Mouse (Mus musculus) neural tube, embryonic 10.5 days (tissue): ENCODE data around the gene Tom1l2.

Experiments used
- DNase-seq: peaks from one replicate; pipeline ENCODE4 v3.0.0-alpha.2; 2017; ENCODE audit warnings: low spot score; ENCODE audit errors: extremely low spot score

Gene Tom1l2

DNA sequence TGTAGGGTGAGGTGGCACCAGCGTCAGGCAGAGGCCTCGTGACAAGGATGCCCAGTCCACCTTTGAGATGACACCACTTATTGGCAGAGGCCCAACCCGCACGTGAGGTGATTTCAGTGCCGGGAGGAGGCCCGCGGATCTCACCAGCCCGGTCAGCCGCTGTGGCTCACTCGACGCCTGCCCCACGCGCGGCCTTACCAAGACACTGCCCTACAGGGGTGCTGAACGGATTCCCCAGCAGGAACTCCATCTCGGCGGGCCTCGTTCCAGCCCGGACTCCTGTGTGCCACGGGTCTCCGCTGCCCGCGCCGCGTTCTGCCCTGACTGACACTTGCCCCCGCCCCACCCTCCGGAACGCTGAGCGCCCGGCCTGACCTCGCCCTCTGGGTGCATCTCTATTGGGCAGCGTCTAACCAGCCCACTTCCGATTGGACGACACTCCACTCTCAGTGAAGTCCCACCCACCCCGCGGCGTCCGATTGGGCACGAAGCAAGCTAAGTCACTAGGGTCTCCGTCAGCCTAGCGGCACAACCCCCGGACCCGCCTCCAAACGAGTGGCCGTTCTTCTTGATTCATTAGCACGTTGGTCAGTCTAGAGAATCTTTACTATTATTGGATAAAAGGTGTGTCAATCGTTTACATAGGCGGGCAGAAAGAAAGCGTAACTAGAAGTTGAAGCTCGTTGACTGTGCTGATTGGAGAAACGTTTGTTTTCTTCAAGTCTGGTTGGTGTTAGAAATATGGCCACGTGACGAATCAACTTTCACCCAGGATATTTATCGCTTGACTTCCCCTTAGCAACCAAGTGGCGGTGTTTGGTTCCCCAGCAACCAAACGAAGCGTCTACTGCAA, at the start of gene Tom1l2, which contains the start of gene Drc3:
Tom1l2 (minus strand) TSS at position 347 of the 853 bp plus-strand sequence.
Drc3 (plus strand) TSS at position 771 of the 853 bp plus-strand sequence.
- peak; percentile 98 for DNase-seq

DNA sequence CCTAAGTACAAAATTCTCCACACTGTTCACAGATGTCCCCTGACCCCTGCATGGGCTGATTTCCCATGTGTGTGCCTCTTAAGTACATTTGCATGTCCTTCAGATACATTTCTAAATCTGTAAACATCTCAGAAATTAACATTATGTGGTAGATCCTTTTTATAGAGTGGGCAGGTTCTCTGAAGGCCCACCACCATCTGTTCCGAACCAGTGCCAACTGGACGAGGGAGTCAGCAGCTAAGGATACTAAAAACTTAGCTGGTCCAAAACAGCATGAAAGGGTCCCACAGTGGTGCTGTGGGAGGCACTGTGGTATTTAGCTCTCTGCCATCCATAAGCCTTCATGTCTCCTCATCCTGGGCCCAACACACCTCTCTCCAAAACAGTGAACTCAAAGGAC, 44.5 kb upstream of the Tom1l2 start:
- no peak for DNase-seq

DNA sequence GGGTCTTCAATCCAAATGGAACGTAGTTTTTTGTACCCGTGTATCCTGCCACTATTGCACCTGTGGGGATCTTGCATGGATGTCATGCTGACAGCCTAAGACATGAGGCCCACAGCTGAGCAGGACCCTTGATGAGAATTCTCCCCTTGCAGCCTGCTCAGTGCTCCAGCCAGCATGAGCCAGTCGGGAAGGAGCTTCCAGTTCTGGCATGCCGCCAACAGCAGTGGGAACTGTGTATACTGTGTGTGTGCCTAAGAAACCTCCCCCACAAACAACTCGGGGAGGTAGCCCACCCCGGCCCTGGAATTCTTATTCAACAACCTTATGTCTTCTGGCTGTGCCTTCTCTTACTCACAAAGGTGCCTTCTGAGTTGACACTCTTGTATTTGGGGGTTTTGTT, 43.8 kb upstream of the Tom1l2 start:
- DNase-seq, result no peak

DNA sequence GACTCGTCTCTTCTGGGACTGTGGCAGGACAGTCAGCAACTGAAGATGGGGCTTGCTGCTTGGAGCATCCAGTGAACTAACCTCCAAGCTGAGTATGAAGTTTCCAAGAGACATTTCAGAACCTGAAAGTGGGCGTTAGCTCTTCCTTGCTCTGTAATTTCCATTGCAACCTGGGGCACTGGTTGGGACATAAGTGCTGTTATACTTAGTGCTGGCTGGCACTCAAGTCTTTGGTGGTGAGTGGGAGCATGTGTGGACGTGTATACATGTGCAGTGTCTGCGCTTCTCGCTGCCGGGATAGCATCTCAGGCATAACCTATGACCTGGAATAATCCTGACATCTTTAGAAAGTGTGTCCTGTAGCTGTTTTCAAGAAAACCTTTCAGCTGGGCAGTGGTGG, 38.6 kb upstream of the Tom1l2 start:
- no peak for DNase-seq

DNA sequence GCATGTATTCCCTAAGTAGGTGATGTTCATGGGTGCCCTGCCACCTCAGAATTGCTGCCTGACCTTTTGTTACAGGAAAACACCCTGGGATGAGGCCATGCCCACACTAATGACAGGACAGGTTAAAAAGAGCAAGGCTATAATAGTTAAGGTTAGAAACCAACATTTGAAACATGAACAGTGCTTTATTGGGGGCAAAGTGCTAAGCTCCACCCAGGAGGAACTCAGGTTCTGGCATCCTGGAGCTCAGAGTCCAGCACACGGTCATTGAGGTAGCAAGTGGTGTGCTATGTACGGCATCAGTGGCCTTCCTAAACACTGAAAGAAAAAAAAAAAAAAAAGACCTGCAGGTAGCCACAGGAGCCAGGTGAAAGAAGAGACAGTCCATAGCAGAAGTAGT, 35.2 kb upstream of the Tom1l2 start:
- no peak for DNase-seq

DNA sequence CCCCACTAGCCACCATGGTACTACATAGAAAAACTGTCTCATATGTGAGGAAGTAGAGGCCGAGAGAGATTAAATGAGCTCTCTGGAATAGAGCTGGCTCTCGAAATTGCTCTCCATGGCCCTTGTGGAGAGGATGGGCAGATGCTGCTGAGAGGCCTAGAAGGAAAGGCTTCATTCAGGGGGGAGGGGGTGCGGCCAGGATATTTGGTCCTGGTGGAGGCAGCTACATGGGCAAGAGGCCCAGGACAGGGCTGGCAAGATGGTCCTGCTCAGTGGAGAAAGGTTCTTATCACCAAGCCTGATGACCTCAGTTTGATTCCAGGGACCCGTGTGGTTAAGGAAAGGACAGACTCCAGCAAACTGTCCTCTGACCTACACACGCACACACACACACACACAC, 33.2 kb upstream of the Tom1l2 start:
- no peak for DNase-seq

DNA sequence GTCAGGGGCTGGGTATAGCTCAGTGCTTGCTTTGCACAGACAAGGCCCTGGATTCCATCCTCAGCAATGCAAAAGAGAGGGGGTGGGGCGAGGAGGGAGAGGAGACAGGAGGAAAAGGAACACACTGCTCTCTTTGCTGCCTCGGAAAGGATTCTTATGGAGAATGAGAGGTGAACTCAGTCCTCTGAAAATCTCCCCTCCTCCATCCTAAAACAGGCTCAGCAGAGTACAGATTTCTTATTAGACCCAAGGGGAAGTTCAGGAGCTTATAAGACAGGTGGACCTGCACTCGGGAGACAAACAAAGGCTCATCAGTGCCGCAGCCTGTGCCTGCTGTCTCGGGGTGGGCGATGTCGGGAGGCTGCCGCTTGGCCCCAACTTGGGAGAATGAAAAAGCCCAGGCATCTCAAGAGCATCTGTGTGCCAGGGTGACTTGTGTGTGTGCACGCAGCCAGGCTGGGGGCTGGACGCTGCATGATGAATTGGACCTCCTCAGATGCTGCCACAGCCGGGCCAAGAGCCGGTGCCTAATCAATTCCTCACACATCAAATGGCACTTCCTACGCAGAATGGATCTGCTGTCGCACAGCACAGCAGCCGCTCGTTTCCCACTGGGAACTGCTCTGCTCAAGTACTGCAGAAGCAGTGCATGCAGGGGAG, 32.2 kb upstream of the Tom1l2 start:
- peak; percentile 42 for DNase-seq

DNA sequence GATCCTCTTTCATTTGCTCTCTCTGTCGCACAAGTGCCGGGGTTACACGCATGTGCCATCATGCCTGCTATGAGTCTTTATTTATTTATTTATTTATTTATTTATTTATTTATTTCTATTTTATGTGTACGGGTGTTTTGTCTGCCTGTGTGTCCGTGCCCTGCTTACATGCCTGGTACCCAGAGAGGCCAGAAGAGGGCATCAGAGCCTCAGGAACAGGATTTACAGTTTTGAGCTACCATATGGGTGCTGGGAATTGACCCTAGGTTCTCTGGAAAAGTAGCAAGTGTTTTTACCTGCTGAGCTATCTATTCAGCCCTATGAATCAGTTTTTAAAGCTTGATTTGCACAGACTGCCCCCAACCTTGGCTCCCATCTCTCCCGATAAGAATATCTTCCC, 30.8 kb upstream of the Tom1l2 start:
- no peak for DNase-seq

DNA sequence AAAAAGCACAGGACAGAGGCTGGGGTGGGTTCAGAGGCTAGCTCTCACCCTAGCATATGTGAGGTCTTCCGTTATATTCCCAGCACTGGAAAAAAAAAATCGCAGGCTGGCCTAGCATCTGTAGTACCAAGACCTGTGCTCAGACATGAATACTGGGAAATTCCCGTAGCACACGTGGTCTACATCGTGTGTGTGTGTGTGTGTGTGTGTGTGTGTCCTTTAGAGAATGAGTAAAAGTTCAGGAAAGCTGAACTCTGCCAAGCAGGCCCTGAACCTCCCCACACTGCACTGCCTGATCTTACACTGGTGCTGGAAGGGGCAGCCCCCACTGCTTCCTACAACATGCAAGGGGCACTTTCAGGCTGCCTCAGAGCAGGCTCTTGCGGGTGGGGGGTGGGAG, 21.8 kb upstream of the Tom1l2 start:
- DNase-seq, result no peak

DNA sequence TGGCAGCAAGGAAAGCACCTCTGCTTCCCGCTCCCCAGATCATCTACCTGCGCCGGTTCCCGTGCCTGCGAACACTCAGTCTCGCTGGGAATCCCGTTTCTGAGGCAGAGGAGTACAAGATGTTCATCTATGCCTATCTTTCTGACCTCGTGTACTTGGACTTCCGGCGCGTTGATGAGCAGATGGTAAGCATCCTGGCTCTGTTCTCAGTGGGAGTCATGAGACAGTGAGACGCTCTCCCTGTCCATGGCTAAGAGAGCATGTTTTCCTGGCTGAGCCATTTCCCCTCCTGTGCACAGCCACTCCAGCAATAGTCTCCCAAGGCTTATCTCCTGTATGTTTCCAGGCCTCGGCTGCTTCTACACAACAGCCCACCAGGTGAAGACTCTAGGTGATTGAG, 17.7 kb upstream of the Tom1l2 start:
- DNase-seq, result no peak

DNA sequence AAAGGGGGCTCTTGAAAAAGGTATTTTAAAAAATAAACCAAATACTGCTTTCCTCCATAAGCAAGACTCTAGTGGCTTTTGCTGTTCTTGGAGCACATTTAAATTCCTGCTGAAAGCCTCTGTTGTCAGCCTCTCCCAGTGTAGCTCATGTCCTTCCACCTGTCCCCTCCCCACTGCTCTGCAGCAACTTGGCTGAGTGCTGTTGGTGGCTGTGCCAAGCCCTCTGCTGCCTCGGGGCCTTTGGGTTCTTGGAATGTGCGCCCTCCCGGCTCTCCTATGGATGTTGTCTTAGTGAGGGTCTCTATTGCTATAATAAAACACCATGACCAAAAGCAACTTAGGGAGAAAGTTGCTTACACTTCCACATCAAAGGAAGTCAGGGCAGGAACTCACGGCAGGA, 16.7 kb upstream of the Tom1l2 start:
- DNase-seq, result no peak

DNA sequence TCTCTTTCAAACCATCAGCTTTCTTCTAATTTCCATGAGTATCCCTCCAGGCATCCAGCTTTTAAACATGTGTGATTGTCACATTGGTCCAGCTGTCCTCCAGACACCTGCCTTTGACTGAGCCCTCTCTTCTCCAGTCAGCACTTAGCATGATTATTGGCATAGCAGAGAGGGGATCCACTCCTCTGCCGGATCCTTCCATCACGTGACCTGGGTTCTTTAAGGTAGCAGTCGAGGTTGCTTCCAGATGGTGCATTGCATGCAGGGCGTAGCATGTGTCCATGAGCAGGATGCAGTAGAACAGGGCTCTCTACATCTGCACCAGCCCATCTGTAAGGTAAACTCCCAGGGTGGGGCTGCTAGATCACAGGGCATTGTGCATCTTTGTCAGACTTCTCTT, 16.2 kb upstream of the Tom1l2 start:
- no peak for DNase-seq

DNA sequence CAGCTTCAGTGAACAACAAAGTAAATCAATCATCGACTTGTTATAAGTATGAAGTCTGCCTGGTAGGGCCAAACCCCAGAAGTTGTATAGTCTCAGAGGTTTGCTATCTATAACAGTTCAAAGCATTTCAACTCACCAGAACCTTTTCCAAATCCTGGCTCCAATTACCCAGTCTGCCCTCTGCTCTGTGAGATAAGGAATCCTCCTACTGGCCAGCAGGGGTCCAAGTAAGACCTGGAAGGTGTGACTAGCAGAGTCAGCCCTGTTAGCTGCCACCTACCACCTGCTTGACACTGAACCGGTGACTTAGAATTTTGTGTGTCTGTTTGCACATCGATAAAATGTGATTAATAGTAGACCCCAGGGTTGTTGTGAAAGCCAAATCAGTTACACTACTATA, 14.6 kb upstream of the Tom1l2 start:
- no peak for DNase-seq

DNA sequence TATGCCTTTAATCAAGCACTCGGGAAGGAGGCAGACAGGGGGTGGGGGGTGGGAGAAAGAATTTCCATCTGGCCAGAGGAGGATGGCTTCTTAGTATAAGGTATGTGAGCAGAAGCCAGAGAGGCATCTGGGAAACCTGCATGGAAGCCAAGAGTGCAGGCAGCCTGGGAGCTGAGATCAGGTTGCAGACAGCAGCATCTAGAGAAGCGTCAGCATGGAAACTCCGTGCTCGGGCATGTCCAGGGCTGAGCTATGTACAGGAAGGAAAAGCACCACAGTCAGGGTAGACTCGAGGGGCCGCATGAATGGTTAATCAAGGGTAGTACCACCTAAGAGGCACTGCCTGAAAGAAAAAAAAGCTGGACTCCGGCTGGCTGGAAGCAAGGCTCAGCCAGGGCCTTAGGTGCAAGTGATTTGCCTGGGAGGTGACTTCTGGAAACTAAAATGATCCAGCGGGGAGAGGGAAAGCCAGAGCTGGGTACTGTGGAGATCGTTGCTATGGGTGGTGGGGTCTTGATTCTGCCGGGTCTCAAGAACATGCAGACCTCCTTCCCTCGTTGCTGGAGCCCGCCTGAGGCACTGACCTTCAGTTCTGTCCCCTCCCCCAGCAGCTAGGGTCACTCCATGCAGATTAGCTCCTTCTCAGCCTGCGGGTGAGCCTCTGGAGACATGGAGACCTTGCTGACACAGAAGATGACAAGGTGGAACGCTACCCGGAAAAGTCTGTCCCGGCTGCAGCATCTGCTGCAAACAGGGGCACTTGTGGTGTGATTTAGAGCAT, 13.7 kb upstream of the Tom1l2 start:
- DNase-seq, result peak; percentile 31

DNA sequence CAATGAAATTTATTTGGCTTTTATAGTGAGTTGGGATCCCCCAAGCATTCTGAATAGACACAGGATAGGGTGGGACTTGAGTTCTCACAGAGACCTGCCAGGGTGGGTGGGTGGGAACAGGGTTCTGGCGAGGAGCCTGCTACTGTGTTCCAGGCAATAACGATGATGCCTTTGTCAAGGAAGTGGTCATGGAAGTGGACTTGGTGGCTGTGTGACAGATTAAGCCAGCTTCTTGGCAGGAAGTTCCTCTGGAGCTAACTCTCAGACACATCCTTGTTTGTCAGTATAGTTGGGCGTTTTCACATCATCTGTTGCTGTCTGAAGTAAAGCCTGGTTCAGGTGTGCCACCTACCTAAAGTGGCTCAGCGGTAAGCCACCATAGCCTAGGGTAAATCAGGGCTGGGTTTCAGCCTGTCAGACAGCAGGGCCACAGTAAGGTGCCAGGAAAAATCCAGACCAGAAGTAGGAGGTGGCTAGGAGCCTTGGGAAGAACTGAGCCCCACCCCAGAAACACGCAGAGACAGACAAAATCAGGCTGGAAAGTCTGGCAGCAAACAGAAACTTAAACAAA, 8.0 kb upstream of the Tom1l2 start:
- no peak for DNase-seq

DNA sequence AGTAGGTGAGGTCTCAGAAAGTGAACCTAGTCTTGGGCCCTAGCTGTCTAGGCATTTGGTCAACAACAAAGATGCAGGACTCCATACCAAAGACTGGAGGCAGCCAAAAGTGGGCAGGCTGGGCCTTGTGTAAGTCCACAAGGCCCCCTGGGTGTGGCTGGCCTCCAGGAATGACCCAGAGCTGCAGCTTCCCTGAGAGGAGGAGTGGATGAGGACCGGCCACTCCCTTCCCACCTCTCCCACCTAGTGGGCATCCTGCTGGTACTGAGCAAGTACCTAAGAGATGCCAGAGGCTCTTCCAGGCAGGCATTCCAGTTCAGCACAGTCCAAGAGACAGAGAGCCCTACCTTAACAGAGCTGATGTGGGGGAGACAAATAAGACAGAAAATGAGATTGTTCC, 7.2 kb upstream of the Tom1l2 start:
- DNase-seq, result no peak

DNA sequence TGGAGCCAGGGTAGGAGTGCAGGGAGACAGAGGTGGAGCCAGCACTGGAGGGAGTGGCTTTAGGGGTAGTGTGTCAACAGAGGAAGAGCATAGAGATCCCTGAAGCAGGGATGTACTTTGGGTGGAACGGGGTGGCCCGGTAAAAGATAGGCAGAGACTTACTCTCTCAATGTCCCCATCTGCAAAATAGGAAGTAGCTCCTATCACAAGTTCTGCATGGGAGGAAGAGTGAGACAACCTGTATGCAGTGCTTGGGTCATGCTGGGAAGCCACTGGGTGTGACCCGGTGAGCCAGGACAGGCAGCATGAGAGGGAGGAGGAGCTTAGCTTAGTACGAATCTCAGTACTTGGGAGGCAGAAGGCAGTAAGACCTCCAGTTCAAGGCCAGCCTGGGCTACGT, 6.4 kb upstream of the Tom1l2 start:
- no peak for DNase-seq

DNA sequence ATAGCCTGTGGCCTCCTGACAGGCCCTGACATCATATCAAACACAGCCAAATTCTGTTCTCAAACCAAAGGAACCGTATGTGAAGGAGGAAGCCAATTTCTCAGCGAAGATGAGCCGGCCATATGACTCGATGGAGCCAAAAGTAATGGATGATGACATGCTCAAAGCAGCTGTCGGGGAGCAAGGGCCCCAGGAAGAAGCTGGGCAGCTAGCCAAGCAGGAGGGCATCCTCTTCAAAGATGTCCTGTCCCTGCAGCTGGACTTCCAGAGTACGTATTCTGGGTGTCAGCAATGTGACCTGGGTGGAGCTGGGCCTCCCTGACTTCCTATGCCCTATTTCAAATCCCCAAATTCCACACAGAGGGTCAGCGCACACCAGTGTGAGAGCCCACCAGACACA, 5.8 kb upstream of the Tom1l2 start:
- no peak for DNase-seq

DNA sequence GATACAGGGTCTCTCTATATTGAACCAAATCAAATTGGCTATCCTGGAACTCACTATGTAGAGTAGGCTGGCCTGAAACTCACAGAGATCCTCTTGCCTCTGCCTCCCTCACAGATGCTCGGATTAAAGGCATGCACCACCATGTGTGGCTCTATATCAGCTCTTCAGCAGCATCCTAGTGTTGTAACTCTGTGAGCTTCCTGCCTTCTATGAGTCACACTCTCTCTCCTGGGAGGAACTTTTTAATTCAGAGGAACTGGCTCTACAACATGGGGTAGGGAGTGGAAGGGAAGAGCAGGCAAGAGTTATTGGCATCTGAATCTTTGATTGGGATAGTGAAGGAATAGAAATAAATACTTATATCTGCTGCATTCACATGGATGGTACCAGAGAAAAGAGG, 4.4 kb upstream of the Tom1l2 start:
- no peak for DNase-seq

DNA sequence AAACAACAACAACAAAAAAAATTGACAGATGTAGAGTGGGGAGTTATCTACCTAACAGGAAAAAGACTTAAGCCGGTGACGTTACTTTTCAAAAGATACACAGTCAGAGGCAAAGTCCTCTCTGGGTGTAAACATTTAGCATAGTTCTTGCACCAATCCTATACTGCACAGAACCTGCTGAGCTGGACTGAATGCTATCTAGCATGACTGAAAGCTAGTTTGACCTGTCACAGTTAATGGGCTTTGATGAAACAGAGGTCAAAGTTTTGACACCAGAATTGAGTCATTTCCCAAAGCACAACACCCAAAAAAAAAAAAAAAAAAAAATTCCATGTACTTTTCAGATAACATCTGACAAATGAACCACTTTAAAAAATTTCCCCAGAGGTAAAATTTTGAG, 3.2 kb upstream of the Tom1l2 start:
- DNase-seq, result no peak

DNA sequence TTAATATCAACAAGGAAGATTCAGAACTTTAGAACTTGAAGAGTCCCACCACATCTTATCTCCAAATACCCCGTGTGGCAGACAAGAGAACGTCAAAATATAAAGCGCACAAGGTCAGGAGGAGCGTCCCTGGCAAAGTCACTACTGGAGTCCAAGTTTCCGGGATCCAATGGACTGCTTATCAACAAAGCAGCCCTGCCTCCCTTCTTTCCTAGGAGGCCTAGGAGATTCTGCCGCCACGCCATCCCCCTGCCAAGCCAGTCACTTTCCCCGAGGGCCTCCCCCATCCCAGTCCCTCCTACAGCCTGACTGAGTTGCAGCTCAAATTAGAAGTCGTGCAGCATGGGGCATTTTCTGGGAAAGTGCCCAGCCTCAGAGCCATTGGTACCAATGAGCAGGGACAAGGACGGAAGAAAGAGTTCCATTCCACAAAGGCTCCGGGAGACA, 757 bp downstream of the Tom1l2 start:
- no peak for DNase-seq

DNA sequence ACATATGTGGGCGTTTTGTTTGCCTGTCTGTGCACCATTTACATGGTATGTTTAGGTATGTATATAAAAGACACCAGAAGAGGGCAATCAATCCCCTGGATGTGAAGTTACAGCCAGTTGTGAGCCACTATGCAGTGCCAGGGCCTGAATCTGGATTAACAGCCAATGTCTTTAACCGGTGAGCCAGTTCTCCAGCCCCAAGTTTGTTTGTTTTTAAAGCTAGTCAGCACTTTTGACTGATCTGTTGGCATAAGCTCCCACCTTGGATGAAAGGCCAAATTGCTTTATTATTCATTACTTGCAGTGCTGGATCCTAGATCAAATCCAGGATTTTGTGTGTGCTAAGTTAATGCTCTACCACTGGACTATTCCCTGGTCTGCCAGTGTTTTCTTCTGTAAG, 1.3 kb downstream of the Tom1l2 start:
- no peak for DNase-seq
